Mouse (Mus musculus): ENCODE results near the gene Heatr4. TPM values are rescaled to one million over a fixed set of nuclear protein-coding genes. Genes with fewer than 3 reads are reported as not detected.

The Heatr4 gene
- total and polyA plus RNA-seq, 3 experiments = 0.03 TPM; not detected in 2

GRCm38 (mm10) chr12:83950840-83951701 is 33.6 kb downstream of the Heatr4 start:
- Histone ChIP-seq H3K36me3 (ENCODE audit: control insufficient read depth in 1 of 2, insufficient read depth in 2 of 2, low read length in 2 of 2) (peaks cover 0 to 32% of the 10 kb centered on the region in 2 experiments; a peak in 2 of 4 replicates), H3K4me1 (ENCODE audit: control insufficient read depth in 1 of 2, insufficient read depth in 2 of 2, low read length in 2 of 2) (peaks cover 2 to 26% of the 10 kb centered on the region in 2 experiments; a peak in 3 of 4 replicates), H3K79me2 (ENCODE audit: control insufficient read depth, insufficient read depth, low read length, poor library complexity) (peaks cover 44% of the 10 kb centered on the region), H3K27me3 (ENCODE audit: control insufficient read depth in 1 of 2, insufficient read depth in 2 of 2, low read length in 2 of 2) (no peaks in the 10 kb centered on the region), H3K9ac (ENCODE audit: control insufficient read depth, low read depth, low read length, poor library complexity, severe bottlenecking) (peak overlapping the region; percentile 86), H3K9me3 (replicated peaks; ENCODE audit: insufficient read depth, low read length) (no peaks in the 10 kb centered on the region), H3K4me3 (ENCODE audit: control insufficient read depth in 1 of 2, insufficient read depth in 1 of 2, low read depth in 2 of 2, low read length in 2 of 2) (peak overlapping the region; percentile 70 to 74), H3K27ac (ENCODE audit: control insufficient read depth, low read depth, low read length) (peak overlapping the region; percentile 82)
- peak; percentile 79 for DNase-seq (ENCODE audit: low read depth, low spot score)
- TF ChIP-seq POLR2A (IDR thresholded peaks at IDR 0.05; ENCODE audit: control insufficient read depth in 1 of 2, insufficient read depth in 1 of 2, low read depth in 1 of 2, low read length in 2 of 2, poor library complexity in 1 of 2) (peak in 1 of 2 experiments; percentile 35; a peak in 1 of 4 replicates), MYC (IDR thresholded peaks at IDR 0.05; ENCODE audit: low read depth, low read length) (peak; percentile 75; the same call in 1 of the 2 replicates), POLR2AphosphoS5 (IDR thresholded peaks at IDR 0.05; ENCODE audit: borderline replicate concordance, low read depth, low read length) (no peak), SMC3 (IDR thresholded peaks at IDR 0.05; ENCODE audit: low read depth, low read length) (no peak), RAD21 (IDR thresholded peaks at IDR 0.05; ENCODE audit: low read depth, low read length) (no peak), NRF1 (IDR thresholded peaks at IDR 0.05; ENCODE audit: insufficient read depth, low read depth, low read length, poor library complexity, severe bottlenecking) (0 out of 2 replicates have a peak, but pooled peaks have one; percentile 6), BHLHE40 (IDR thresholded peaks at IDR 0.05; ENCODE audit: borderline replicate concordance, low read depth, low read length) (no peak), EP300 (IDR thresholded peaks at IDR 0.05; ENCODE audit: low read depth in 1 of 2, low read length in 2 of 2) (peak in 1 of 2 experiments; percentile 51; a peak in 1 of 4 replicates), ZNF384 (IDR thresholded peaks at IDR 0.05; ENCODE audit: low read depth, low read length) (no peak), MYB (IDR thresholded peaks at IDR 0.05; ENCODE audit: low read depth, low read length) (peak; percentile 74), RCOR1 (IDR thresholded peaks at IDR 0.05; ENCODE audit: low read depth, low read length) (no peak), CHD1 (IDR thresholded peaks at IDR 0.05; ENCODE audit: low read depth, low read length) (peak; percentile 62; the same call in 1 of the 2 replicates), MXI1 (IDR thresholded peaks at IDR 0.05; ENCODE audit: low read depth, low read length) (peak; percentile 53; the same call in 1 of the 2 replicates), SIN3A (IDR thresholded peaks at IDR 0.05; ENCODE audit: low read length) (peak; percentile 45), USF2 (IDR thresholded peaks at IDR 0.05; ENCODE audit: borderline replicate concordance in 1 of 2, insufficient read depth in 1 of 2, low read depth in 1 of 2, low read length in 2 of 2) (no peak), ETS1 (IDR thresholded peaks at IDR 0.05; ENCODE audit: low read depth, low read length) (0 out of 2 replicates have a peak, but pooled peaks have one; percentile 21), TAL1 (IDR thresholded peaks at IDR 0.05; ENCODE audit: low read length) (no peak), ELF1 (IDR thresholded peaks at IDR 0.05; ENCODE audit: low read depth, low read length) (no peak), TBP (IDR thresholded peaks at IDR 0.05; ENCODE audit: low read depth, low read length) (no peak), USF1 (IDR thresholded peaks at IDR 0.05; ENCODE audit: low read depth, low read length) (no peak), ZMIZ1 (IDR thresholded peaks at IDR 0.05; ENCODE audit: low read depth, low read length) (no peak), HCFC1 (IDR thresholded peaks at IDR 0.05; ENCODE audit: low read depth, low read length) (0 out of 2 replicates have a peak, but pooled peaks have one; percentile 35), GABPA (IDR thresholded peaks at IDR 0.05; ENCODE audit: low read depth, low read length) (no peak), ZKSCAN1 (IDR thresholded peaks at IDR 0.05; ENCODE audit: low read depth, low read length) (no peak), CHD2 (IDR thresholded peaks at IDR 0.05; ENCODE audit: low read length) (no peak), MAX (IDR thresholded peaks at IDR 0.05; ENCODE audit: low read length) (peak; percentile 77), TCF12 (IDR thresholded peaks at IDR 0.05; ENCODE audit: low read depth, low read length) (no peak), GATA1 (IDR thresholded peaks at IDR 0.05; ENCODE audit: low read depth, low read length) (no peak), UBTF (IDR thresholded peaks at IDR 0.05; ENCODE audit: borderline replicate concordance, insufficient read depth, low read depth, low read length) (peak; percentile 19; the same call in 1 of the 2 replicates), MEF2A (IDR thresholded peaks at IDR 0.05; ENCODE audit: extremely low read depth, insufficient replicate concordance, low read depth, low read length, poor library complexity, severe bottlenecking) (no peak), NELFE (IDR thresholded peaks at IDR 0.05; ENCODE audit: low read depth, low read length) (peak; percentile 48), E2F4 (IDR thresholded peaks at IDR 0.05; ENCODE audit: borderline replicate concordance, low read depth, low read length) (no peak), KAT2A (conservative IDR thresholded peaks at IDR 0.05; ENCODE audit: low read depth, low read length) (no peak)

All from MEL (cell line).